Comparison of ENCODE assay signal across 8 mouse cellular contexts in genomic region chr12:7978190-7978884, GRCm38 (mm10). TPM values are rescaled to one million over a fixed set of nuclear protein-coding genes. Genes with fewer than 3 reads are reported as not detected.
DNase-seq lines count a peak whose midpoint lies in the region; ATAC-seq and TF ChIP-seq lines count a peak whose summit lies in the region.

No protein-coding gene starts in this region.

- no peak overlapping the region for H3K4me3 ChIP-seq in embryonic fibroblast, embryonic 13.5 days (ENCODE audit: insufficient read depth, low read length)
- H3K4me3 ChIP-seq in heart, embryonic 14.5 days (ENCODE audit: control insufficient read depth in 1 of 2, insufficient read depth in 1 of 2, low read depth in 1 of 2, low read length in 2 of 2) = no peak overlapping the region
- H3K4me3 ChIP-seq in liver, adult 2 months (ENCODE audit: insufficient read depth, low read depth, low read length) = peak overlapping the region; percentile 65
- no peak overlapping the region for H3K4me3 ChIP-seq in stomach, embryonic 16.5 days (replicated peaks; ENCODE audit: low read length)

- no peak overlapping the region for H3K27ac ChIP-seq in embryonic fibroblast, embryonic 13.5 days (ENCODE audit: insufficient read depth, low read length)
- H3K27ac ChIP-seq in heart, embryonic 14.5 days (replicated peaks in 1 of 2; ENCODE audit: control insufficient read depth in 1 of 2, insufficient read depth in 1 of 2, low read depth in 2 of 2, low read length in 2 of 2) = no peak overlapping the region
- peak overlapping the region; percentile 82 for H3K27ac ChIP-seq in liver, adult 2 months (replicated peaks; ENCODE audit: insufficient read depth, low read depth, low read length)
- H3K27ac ChIP-seq in stomach, embryonic 16.5 days (ENCODE audit: low read length) = no peak overlapping the region

- H3K4me2 ChIP-seq in heart, embryonic 14.5 days (ENCODE audit: low read length) = peak overlapping the region; percentile 37; the same call in 1 of the 2 replicates
- peak overlapping the region; percentile 21; the same call in 1 of the 2 replicates for H3K4me2 ChIP-seq in stomach, embryonic 16.5 days (ENCODE audit: low read depth, low read length)

- TF ChIP-seq CTCF in embryonic fibroblast, embryonic 13.5 days (IDR thresholded peaks at IDR 0.05; ENCODE audit: borderline replicate concordance, insufficient read depth, low read length) = peak; percentile 83; the same call in 1 of the 2 replicates
- peak; percentile 86 for TF ChIP-seq CTCF in liver, adult 2 months (IDR thresholded peaks at IDR 0.05; ENCODE audit: low read depth, low read length)

- H3K9ac ChIP-seq in heart, embryonic 14.5 days (ENCODE audit: low read length) = no peak overlapping the region
- peak overlapping the region; percentile 84 for H3K9ac ChIP-seq in liver, adult 2 months (ENCODE audit: low read depth, low read length)
- H3K9ac ChIP-seq in stomach, embryonic 16.5 days (ENCODE audit: low read length) = no peak overlapping the region

- no peaks in the 10 kb centered on the region for H3K36me3 ChIP-seq in heart, embryonic 14.5 days (ENCODE audit: control insufficient read depth, insufficient read depth, low read length)
- H3K36me3 ChIP-seq in liver, adult 2 months (ENCODE audit: control insufficient read depth, insufficient read depth, low read length) = peaks cover 44% of the 10 kb centered on the region
- no peaks in the 10 kb centered on the region for H3K36me3 ChIP-seq in stomach, embryonic 16.5 days (ENCODE audit: control insufficient read depth, insufficient read depth, low read length)

- H3K9me3 ChIP-seq in heart, embryonic 14.5 days (ENCODE audit: control insufficient read depth, low read length) = no peaks in the 10 kb centered on the region
- no peaks in the 10 kb centered on the region for H3K9me3 ChIP-seq in stomach, embryonic 16.5 days (replicated peaks; ENCODE audit: control insufficient read depth, low read length)

- ATAC-seq in heart, embryonic 14.5 days (ENCODE audit: insufficient number of reproducible peaks, insufficient read depth, low FRiP score, low read depth) = no peak
- peak; percentile 65; the same call in 1 of the 2 replicates for ATAC-seq in stomach, embryonic 16.5 days (ENCODE audit: insufficient read depth, low FRiP score)

- WGBS in heart, embryonic 14.5 days = 44% methylated on average over 13 of the region's 13 CpGs
- 13% methylated on average over 13 of the region's 13 CpGs for WGBS in liver, adult 2 months
- WGBS in stomach, embryonic 16.5 days = 52% methylated on average over 13 of the region's 13 CpGs

- peaks cover 13% of the 10 kb centered on the region; the same call in 1 of the 2 replicates for H3K79me2 ChIP-seq in liver, adult 2 months (ENCODE audit: control insufficient read depth, insufficient read depth, low read length)

- H3K4me1 ChIP-seq in embryonic fibroblast, embryonic 13.5 days (ENCODE audit: control insufficient read depth, insufficient read depth, low read length) = no peaks in the 10 kb centered on the region
- no peaks in the 10 kb centered on the region for H3K4me1 ChIP-seq in heart, embryonic 14.5 days (ENCODE audit: control insufficient read depth in 2 of 2, insufficient read depth in 2 of 2, low read length in 2 of 2)
- H3K4me1 ChIP-seq in liver, adult 2 months (ENCODE audit: control insufficient read depth, insufficient read depth, low read length) = peaks cover 15% of the 10 kb centered on the region
- no peaks in the 10 kb centered on the region for H3K4me1 ChIP-seq in stomach, embryonic 16.5 days (ENCODE audit: control insufficient read depth, insufficient read depth, low read length)

- no peaks in the 10 kb centered on the region for H3K27me3 ChIP-seq in heart, embryonic 14.5 days (ENCODE audit: control insufficient read depth, insufficient read depth, low read length)
- no peaks in the 10 kb centered on the region for H3K27me3 ChIP-seq in liver, adult 2 months (ENCODE audit: control insufficient read depth, insufficient read depth, low read length)
- no peaks in the 10 kb centered on the region for H3K27me3 ChIP-seq in stomach, embryonic 16.5 days (ENCODE audit: control insufficient read depth, insufficient read depth, low read length)

- no peak for TF ChIP-seq POLR2A in embryonic fibroblast, embryonic 13.5 days (IDR thresholded peaks at IDR 0.05; ENCODE audit: low read depth, low read length)
- peak; percentile 19; the same call in 1 of the 2 replicates for TF ChIP-seq POLR2A in liver, adult 2 months (IDR thresholded peaks at IDR 0.05; ENCODE audit: extremely low read depth, insufficient read depth, low read length)

- DNase-seq in A20 (ENCODE audit: low read depth, low spot score) = peak; percentile 30
- peak; percentile 13 to 31 for DNase-seq in adrenal gland, postnatal 4 days (ENCODE audit: low spot score in 2 of 2)
- DNase-seq in kidney, postnatal 10 days = peak; percentile 82
- DNase-seq in liver, adult 2 months (ENCODE audit: extremely low read depth, low read depth, low spot score) = peak; percentile 92
- peak; percentile 12 for DNase-seq in naive thymus-derived CD4-positive, alpha-beta T cell, adult 2 months (ENCODE audit: low read depth)

RNA-seq across cellular contexts. Expression of gene Apob, which starts 0.9 kb away (rescaled TPM):
- 100 to 1,000 TPM in 1 of 2 experiments, 1 to 10 TPM in 1; 8.0 to 208 TPM for total RNA-seq in adrenal gland, postnatal 4 days (2021)
- polyA plus RNA-seq in embryonic fibroblast, embryonic 13.5 days (2011; ENCODE audit: insufficient read length, low read depth, missing spikeins) = 0.25 and 0.42 TPM in 2 replicates
- polyA plus RNA-seq in heart, embryonic 14.5 days (2014; fragmentation: Nextera tagmentation; extraction: Ambion mirVana) = 0.15 and 0.22 TPM in 2 replicates
- 3,703 and 3,713 TPM in 2 replicates for total RNA-seq in liver, adult 2 months (2014; rRNA removed)
- 469 and 490 TPM in 2 replicates for polyA plus RNA-seq in liver, adult 2 months (2012; rRNA removed)
- 13.5 and 19.0 TPM in 2 replicates for polyA plus RNA-seq in stomach, embryonic 16.5 days (2015; fragmentation: Nextera tagmentation; extraction: Ambion mirVana)

Comparison
In these comparisons a context has a peak if more than half of its experiments do, and no peak if none do; other contexts are left out.
1. DNase-seq: peak in every context shown above with its lines; median percentile 92 in liver, adult 2 months; 82 in kidney, postnatal 10 days; 30 in A20; 22 in adrenal gland, postnatal 4 days; 12 in naive thymus-derived CD4-positive, alpha-beta T cell, adult 2 months.
2. RNA of gene Apob, which starts 0.9 kb away (polyA plus RNA-seq): 469 to 490 TPM in liver, adult 2 months; 13.5 to 19.0 TPM in stomach, embryonic 16.5 days, 0.25 to 0.42 TPM in embryonic fibroblast, embryonic 13.5 days and 0.15 to 0.22 TPM in heart, embryonic 14.5 days; every median in the first group is over 10 times any median in the second.